Mouse (Mus musculus): ENCODE measurements around the gene Adamts6.

Gene Adamts6

DNA sequence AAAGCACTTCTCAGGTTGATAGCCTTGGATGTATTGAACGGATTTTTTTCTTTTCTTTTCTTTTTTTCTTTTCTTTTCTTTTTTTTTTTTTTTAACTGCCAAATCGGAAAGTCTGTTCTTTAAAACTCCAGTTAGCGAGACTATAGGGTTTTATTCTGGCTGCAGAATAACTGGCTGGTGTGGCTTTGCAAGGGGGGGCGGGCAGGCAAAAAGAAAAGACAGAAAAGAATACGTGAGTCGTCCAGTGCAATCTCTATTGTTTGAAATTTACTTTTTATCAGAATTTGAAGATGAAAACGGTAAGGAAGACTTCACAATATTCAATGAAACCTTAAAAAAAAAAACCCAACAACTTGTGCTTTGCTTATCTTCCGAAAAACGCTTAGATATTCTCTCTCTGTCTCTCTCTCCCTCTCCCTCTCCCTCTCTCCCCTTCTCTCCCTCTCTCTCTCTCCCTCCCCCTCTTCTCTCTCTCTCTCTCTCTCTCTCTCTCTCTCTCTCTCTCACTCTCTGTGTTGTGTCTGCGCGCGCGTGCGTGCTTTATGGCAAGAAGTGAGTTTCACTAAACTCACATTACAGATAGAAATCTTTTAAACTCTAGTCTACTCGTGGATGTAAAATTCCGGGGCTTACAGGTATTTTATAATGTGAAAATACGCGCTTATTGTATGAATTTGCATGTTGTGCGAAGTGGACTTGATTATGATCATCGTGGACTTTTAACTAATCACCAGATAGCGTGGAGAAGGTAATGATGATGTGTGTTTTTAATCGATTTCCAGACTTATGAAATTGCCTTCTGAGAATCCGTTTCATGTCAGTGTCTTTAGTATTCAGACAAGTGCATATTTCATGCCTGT lies at the start of gene Adamts6:
TSS of gene Adamts6 (plus strand) at position 470 of the 860 bp plus-strand sequence.
- no peak for DNase-seq

DNA sequence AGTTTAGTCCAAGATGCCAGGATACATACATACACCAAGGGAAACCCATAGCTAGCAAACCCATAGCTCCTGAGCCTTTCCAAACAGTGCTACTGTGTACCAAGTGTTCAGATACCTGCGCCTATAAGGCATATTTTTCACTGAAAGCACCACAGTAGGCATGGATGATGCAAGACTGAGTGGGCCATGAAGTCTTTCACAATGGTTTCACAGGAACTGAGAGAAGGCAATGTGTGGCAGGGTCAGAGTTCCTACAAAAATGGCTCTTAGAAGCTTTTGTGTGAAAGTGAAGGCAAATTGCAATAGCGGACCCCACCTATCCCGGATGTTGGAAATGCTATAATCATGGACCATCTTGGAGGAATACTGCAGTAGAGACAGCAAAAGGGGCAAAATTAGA lies 28.6 kb upstream of the Adamts6 start:
- no peak for DNase-seq

DNA sequence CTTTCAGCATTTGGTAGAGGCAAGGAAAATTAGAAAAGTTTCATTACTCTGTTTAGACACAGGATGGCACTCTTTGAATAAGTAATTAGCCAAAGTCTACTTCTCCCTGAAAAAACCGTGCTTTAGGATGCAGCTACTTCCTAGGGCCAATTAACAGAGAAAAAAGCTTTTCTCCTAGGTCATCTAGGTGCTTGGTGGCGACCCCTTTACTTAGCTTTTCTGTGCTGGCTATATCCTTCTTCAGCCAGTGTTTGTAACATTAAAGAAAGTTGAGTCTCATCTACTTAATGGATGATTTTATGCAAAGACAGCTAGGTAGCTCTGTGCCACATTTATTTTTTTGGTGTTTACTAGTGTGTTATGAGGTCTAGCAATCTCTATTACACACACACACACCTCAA lies 2.6 kb upstream of the Adamts6 start:
- no peak for DNase-seq

DNA sequence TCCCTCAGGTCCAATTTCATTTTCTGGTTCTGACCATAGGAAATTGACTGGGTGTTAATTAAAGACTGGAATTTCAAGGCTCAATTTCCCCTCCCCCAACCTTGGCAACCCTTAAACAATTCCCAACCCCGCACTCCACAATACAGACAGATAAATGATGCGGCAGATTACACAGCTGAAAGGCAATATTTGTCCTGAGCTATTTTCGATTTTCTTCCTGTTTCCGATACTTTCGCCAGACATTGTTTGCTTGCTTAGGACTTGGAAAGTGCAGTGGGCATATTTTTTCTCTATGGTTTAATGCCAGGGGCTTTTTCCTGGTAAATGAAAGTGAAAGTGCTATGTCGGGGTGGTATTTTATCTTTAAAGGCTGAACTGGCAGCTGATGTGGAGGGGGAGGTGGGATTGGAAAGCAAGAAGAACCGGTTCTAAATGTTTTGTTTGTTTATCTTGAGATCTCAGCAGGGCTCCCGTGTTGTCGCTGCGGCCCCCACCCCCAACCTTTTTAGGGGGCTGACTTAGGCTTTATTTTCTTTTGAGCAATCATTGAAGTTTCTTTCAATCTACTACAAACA lies 1.8 kb upstream of the Adamts6 start:
- no peak for DNase-seq

DNA sequence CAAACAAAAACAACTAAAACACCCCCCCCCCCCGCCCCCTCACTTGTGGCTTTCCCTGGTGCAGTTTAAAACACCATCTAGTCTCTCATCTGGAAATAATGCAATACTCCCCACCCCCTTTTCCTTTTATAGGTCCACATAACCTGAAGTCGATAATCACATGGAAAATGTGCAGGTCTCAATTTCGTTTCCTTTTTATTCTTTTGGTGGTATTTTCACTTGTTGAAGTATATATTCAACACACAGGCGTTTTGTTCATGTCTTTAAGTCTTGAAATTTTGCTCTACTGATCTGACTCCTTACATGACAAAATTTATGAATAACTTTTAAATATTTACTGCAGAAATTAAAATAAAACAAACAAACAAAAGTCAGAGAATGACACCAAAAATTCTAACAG lies 1.3 kb upstream of the Adamts6 start:
- no peak for DNase-seq

DNA sequence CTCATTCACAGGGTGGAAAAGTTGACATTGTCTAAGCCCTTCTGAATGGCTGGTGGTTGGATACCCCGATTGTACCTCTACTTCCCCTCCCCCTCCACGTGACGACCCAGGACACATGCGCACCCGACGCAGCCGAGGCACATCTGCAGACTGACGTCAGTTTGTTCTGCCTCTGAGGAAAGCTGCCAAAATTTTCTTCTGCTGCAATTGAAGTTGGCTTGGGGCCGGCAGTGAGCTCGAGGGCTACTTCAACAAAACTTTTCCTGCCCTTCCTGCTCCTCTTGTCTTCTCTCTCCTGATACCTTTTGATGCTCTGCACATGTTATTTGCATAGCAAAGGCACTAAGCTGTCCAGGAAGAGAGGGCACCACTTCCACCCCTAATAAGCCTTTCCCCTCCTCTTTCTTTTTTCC lies 732 bp upstream of the Adamts6 start:
- DNase-seq, result peak; percentile 68 to 73

DNA sequence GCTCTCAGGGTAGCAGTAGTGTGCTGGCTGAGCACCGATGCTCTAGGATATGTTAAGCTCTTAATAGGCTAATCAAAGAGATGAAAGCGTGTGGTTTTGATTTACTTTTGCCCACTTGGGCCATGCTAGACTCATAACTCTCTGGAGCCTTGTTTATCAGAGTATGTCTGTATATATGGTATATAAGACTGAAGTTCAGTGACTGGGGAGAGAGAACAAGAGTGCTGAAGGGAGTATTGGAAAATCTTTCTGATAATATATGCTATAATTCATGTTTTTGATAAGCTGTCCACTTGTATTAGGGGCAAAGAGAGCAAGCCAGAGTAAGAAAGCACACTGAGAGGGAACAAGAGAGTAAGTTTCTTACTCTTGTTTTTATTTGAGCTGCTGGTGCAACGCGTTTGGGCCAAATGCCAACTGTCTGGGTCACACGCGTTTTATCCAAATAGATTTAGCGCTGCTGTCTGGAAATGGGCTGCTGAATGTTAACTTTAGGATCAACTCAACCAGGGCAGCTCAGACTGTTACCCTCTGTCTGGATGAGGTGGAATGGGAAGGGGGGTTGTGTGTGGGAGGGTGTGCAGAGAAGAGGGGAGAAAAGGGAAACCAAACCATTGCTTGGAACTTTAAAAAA lies 708 bp downstream of the Adamts6 start:
- peak in 1 of 2 experiments; percentile 33 for DNase-seq

DNA sequence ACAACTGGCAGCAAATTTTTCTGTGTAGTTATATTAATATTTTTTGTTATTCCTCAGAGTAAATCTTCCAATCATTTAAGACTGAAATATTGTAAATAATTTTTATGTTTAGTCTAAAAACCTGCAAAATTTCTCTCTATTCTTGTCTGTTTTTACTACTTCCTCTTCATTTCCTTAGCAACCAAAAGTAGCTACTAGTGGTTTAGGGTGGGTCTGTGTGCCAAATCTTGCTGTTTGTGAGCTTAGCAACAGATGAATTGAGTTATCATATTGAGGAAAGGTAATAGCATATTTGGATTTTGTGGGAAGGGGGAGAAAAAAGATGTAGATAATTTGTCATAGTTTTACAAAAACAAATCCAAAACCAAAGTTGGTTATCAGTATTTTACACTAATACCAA lies 1.5 kb downstream of the Adamts6 start:
- no peak for DNase-seq

DNA sequence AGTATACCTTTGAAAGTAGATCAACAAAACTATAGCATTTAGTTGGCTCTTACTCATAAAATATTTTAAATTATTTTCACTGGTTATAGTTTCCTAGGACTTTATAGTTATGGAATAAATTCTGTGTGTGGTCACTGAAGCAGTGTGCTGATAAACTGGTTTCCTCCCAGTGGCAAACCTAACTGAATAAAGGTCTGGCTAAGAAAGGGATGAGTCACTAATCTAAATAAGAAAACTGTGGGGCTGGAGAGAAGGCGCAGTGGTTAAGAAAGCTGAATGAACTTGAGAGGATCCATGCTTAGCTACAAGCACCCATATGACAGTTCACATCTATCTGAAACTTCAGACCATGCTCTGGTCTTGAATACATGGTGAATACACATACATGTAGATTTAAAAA lies 7.8 kb downstream of the Adamts6 start:
- DNase-seq, result no peak

DNA sequence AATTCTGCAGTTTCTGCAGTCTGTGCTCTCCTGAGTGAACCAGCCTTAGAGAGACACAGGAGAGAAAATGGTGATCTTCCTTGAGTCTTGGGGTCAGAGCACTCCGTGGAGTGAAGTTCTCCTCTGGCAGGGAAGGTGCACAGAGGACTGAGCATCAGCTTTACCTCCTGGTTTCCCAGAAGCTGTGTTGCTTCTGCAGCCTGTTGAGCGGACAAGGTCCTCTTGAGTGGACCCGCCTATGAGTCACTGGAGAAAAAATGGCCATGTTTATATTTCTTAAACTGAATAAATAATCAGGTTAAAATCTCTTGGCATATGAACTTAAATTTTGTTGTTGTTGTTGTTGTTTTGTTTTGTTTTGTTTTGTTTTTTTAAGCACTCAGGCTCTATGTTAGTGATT lies 41.7 kb downstream of the Adamts6 start:
- no peak for DNase-seq

DNA sequence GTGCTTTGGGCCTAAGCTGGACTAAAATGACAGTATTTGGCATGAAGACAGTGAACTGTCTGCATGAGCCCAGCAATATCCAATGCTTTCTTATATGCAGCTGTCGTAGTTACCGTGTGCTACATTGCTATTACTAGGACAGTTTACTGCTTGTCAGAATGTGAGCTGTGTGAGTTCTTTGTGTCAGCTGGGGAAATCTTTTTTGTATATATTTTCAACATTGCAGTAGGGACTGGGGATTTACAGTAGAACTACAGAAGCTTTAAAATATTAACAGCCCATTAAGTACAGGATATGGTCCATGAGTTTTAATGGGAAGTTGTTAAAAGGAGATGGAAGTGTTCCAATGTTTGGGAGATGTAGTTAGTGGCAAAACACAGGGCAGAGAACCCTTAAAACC lies 42.1 kb downstream of the Adamts6 start:
- no peak for DNase-seq

DNA sequence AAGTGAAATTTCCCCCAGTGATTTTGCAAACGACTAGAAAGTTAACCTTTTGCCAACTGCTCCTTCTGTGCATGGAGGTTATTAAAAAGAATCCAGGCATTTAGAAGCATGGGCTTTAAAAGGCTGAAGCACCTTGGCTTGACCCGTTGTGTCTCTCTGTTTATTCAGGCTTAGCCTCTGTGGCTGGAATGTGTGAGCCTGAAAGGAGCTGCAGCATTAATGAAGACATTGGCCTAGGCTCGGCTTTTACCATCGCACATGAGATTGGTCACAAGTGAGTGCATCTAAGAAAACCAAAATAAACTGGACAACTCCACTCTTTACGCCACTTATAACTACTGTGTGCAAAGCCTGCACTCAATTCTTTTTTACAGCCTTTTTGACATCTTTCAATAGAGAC lies 65.0 kb downstream of the Adamts6 start:
- no peak for DNase-seq

DNA sequence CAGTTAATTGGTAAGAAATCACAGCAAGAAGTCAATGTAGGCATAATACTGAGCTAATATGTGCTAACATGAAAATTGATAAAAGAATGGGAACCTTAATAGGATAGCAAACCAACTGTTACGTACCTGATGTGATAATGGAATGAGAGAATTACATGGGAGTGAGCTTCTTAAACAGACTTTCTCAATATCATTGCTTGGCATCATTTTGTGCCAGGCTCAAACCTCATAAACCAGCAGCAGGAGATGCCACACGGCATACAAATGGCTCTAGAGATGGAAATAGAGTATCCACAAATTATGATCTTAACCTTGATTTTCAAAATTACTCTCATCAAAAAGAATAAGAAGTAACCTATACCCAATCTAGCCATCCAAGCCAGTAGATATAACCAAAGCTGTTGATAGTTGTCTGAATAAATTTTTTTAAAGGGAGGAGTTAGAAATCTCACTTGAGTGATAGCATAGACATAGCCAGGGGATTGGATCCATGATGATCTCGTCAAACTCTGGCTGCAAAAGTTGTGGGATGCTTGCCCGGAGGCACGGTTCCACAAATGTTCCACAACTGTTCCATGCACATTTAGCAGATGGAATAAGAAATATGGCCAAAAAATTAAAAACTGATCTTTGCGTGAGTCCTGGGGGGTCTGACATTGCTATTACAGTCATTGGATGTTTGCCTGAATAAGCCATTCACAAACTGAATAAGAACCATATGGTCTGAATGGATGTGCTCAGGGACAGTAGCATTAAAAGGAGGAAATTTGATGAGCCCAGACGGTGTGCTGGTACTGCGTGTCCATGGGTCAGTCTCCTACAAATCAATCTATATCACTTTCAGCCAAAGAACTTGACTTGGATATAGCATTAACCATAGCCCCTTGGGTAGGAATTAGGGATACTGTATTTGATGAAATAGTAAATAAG lies 106.1 kb downstream of the Adamts6 start:
- no peak for DNase-seq

DNA sequence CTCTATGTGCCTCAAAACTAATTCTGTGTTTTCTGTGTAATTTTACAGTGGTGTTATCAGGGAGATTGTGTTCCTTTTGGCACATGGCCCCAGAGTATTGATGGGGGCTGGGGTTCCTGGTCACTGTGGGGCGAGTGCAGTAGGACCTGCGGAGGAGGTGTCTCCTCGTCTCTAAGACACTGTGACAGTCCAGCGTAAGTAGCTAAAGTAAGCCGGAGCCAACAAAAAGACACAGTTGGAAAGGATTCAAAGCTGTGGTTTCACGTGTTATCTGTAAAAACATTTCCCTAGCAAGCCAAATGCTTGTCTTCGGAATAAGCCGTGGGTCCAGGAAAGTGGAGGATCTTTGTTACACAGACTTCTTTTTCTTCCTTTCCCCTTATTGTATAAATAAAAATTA lies 110.2 kb downstream of the Adamts6 start:
- DNase-seq, result no peak

DNA sequence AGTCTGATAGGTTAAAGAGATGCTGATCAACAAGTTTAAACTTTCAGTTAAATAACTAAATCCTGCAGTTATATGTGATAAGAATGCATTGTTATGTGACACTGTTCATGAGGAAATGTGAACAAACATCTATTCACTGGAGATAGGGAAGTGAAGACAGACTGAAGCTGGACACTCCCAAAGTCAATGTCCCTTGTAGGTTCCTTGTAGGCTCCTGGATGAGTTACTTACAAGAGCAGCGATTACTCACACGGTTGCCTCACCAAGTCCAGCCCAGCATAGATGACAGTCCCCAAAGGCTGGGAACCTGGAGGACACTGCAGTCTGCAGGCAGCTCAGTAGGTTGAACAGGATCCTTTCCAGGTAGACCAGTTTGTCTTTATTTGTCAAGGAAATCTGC lies 145.1 kb downstream of the Adamts6 start:
- no peak for DNase-seq

DNA sequence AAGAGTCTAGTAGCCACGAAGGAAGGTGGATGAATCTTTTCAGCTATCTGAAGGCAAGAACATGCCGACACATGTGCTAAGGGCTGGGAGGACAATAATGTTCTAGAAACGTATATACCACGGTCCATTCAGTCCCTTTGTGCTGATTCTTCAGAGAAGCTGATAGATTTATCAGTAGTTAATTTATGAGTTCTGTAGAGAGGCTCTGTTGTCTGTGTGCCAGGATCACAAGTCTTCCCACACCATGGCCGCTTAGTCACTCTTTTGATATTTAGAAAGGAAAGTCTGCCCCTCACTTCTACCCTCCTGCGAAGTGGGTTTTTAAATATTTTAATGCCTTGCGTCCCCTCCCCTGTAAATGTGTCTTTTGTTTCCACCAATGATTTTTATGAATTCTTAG lies 154.9 kb downstream of the Adamts6 start:
- DNase-seq, result no peak

DNA sequence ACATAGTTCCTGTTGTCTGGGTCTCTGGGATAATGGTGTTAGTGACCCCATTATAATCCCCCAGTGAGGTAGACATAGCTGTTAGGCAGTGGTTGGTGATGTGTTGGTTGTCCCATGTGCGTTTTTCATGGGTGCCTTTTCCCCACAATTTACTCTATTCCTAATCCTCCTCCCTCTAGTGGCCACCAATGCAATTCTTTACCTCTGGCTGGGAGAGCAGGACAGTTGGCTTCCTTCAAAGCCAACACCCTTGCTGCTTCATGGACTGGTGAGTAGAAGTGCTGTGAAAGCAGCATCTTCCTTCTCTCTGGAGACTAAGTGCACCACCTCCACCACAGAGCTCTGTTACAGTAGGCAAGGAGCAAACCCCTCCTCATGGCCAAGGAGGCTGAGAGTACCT lies 157.8 kb downstream of the Adamts6 start:
- DNase-seq, result no peak

DNA sequence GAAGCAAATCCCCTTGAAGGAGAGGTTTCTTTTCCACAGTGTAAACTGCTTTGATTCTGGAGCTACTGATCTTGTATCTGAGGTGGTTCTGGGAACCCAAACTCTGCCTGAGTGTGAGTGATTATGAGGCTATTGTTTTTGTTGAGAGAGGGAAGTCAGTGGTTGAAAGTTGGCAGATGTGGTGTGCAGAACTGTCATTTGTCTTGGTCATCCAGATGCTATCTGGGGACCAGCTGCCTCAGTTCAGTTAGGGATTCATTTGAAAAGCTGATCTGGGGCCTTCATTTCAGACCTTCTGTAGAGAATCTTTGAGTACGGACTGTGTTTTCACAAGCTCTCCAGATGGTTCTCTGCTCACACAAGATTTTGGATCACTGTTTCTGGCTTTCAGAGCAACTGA lies 159.3 kb downstream of the Adamts6 start:
- no peak for DNase-seq

DNA sequence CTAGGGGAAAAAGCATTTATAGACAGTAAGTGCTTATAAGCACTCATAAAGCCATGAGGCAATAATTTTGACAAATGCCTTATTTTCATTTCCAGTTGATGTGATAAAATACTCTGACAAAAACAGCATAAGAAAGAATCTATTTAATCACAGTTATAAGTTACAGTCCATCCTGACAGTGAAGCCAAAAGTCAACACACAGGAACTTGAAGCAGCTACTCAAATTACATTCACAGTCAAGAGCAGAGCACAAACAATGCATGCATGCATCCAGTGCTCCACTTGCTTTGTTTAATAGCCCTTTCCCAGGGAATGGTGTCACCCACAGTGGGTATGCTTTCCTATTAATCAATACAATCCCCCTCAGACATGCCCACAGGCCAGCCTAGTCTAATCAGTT lies 159.8 kb downstream of the Adamts6 start:
- DNase-seq, result no peak

DNA sequence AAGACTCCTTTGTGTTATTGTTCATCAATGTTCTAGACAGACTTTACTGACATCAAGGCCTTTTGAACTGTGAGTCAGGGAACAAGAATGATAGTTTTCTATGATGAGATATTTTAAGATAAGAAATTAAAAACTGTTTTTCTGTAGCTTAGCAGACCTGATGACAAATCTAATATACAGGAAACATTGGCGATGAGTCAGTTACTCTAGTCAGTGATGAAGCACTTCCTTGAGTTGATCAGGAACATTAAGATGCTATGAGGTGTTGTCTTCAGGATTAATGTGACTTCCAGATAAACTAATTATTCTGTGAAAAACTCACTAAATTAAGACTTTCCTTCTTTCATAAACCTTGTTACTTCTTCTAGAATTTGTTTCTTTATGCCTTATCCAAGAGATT lies 160.7 kb downstream of the Adamts6 start:
- DNase-seq, result no peak

DNA sequence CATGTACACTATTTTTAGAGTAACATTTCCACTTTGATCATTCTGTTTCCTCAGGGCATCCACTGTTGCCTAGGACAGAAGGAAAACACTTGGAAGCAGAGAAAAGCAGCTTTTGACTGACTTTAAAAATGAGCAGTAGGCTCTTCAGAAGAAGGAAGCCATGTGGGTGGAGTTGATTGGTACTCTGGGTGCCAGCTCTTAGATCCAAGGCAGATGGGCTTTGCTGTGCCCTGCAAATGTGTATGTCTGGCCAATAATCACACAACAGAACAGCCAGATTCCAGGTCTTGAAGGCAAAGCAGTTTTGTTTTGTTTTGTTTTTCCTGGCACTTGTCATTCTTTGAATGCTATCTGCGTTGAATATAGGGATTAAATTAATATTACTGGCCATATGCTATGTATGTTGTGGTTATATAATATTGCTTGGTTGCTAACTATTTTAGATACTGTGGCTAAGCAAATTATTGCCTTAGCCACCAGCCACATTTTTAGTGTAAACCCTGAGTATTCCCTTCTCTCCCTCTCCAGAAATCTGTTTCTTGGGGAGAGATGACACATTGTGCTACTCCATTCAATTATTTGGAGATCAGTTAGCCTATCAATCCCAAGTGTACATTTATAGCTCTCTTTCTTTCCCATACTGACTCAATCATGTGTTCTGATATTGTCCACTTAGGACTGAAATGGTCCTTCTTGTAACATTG lies 165.8 kb downstream of the Adamts6 start:
- DNase-seq, result no peak

DNA sequence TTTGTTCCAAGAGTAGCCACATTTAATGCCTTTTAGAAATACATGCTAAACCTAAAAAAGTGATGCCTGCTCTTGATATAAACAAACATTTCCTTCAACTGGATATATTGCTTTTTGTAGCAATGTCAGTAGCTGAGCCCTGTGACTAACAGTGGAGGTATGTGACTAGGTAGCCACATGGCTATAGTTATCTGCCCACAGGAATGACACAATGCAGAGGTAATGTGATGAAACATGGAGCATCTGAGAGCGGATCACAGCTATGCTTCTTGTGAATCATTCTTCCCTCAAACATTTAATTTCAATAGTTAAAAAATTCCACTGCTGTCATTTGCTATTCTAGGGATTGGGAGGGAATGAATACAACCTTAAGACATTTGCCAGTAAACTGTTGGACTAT lies 172.7 kb downstream of the Adamts6 start:
- no peak for DNase-seq
